Mouse (Mus musculus) regulatory T cell (primary cell): ENCODE measurements around the gene Grm1.

Source experiments
- in situ Hi-C: fragments of 300-600 bp; cut with MboI, MseI; formaldehyde crosslinking; loops from one replicate; pipeline ENCODE4 v1.15.1; 2025; ENCODE audit warnings: high pct_unique_total_duplicates

Gene Grm1

DNA sequence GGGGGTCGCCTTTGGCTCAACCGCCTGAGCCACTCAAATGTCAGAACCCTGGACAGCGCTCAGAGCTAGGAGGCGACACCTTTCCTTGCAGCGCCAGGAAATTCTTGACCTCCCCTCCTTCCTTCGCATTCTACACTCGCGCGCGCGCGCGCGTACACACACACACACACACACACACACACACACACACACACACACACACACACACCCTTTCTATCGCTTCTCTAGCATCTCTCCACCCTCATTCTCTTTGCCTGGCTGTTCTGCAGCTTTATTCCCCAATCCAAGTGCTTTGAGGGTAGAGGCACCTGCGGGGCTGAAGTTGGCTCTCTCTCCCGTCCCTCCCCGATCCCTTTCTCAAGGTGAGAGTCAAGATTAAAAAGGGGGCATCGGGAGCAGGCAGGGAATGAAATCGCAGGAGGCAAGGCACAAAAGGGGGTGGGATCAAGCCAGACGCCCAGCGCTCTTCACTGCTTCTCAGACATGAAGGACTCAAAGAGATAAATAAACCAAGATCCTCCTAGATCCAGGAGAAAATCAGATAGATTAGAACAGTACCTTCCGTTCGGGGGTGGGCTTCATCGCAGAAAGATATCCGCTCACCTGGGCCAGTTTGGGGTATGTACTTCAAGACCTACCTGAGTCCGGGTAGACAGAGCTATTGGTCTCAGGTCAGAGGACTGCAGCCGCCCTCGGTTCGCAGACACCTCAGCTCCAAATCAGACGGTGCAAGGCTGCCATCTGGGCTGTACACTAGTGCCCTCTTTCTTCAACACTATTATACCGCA lies at the start of gene Grm1:
Grm1 (minus strand) TSS at position 746 of the 788 bp plus-strand sequence.
- in situ Hi-C loops: no loop called here

GRCm38 (mm10) chr10:11121781-11122180 lies 39.6 kb upstream of the Grm1 start:
- in situ Hi-C loops: no loop called here

DNA sequence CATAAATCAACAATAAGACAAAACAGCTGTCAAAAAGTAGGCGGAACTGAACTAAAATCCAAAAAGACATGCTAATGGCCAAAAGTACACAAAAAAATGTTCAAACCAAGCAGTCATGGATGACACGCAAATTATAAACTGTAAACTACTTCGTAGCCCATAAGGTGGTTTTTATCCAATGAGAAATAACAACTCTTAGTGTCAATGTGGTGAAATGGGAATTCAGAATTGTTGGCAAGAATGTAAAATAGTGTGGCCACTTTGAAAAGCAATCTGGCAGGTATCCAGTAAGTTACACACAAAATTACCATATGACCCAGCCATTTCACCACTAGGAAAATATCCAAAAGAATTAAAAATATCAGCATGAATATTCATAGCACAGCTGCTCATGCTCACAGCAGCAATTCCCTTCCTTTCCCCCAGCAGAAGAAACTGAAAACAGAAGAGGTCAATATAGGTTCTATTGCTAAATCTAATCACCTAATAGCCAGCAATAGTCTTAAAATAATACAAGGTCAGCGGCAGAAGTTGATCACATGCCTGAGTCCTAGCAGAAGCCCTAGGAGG lies 16.4 kb upstream of the Grm1 start:
- in situ Hi-C loops: no loop called here

- in situ Hi-C loops: no loop called here
Measured at GRCm38 (mm10) chr10:11086348-11086747, 4.2 kb upstream of the Grm1 start.

- in situ Hi-C loops: no loop called here
Measured at GRCm38 (mm10) chr10:11080725-11081610, 1.2 kb downstream of the Grm1 start.

DNA sequence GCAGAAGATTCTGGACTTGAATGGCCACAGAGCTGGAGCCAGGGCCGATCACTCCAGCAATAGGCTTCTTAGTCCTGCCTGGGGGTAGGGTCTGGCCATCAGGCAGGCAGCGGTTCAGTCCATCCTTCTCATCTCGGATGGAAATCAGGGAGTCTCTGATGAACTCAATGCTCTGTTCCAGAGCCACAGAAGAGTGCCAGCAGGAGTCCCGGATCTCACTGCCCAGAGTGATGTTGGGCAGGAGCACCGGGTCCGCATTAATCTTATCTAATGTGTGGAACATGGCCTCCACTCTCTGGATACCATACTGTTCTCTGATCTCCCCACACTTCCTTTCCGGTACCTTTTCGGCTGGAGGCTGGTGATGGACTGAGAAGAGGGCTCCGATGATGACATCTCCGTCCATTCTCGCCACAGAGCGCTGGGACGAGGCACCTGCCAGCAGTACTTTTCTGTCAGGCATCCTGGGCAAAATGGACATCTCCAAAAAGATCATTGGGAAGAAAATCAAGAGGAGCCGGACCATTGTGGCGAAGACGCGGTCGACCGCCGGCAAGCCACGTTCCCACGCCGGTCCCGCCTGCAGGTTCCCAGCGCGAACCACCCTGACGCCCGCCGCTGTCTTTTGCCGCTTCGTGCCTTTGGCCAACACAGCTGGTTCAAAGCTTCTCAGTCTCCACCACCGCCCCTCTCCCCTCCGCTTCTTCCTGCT lies 2.0 kb downstream of the Grm1 start:
- in situ Hi-C loops: no loop called here

DNA sequence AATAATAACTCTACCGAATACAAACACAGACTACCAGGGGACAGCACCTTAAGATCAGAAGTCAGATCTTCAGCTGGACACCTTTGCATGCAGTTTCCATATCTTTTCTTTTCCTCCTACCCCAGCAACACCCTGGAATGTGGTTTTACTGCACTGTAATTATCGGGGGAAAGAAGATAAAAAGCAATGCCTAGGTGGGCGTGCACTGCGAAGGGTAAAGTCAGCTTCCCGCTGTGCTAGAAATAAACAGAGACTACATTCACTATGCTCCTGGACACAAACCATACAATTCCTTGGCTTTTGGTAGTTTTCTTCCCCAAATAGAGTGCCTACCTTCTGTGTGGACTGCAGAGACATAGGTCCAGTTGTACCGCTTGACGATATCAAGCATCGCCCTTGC lies 2.6 kb downstream of the Grm1 start:
- in situ Hi-C loops: no loop called here

DNA sequence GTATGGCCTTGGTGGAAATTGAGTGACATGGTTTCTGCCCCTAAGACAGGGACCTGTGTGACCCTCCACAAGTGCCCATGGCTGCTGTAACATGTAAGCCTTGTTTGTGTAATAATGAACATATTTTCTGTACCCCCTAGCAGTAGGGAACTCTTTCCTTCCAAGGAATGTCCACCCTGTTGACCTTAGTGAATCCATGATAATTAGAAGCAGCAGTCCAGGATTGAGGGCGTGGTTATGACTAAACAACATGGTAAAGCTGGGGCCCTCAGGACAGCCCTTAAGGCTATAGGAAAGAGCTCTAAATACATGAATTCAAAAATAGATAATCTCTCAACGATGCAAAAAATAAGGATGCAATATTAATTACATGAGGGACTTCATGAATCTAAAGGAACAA lies 17.0 kb downstream of the Grm1 start:
- in situ Hi-C loops: no loop called here

GRCm38 (mm10) chr10:11061318-11062071 lies 20.7 kb downstream of the Grm1 start:
- in situ Hi-C loops: no loop called here

- in situ Hi-C loops: loop anchor here (10.0 kb wide), 1 partner anchor 265 kb away; no protein-coding TSS in a partner anchor
Measured at GRCm38 (mm10) chr10:11049361-11049760, 32.8 kb downstream of the Grm1 start.

DNA sequence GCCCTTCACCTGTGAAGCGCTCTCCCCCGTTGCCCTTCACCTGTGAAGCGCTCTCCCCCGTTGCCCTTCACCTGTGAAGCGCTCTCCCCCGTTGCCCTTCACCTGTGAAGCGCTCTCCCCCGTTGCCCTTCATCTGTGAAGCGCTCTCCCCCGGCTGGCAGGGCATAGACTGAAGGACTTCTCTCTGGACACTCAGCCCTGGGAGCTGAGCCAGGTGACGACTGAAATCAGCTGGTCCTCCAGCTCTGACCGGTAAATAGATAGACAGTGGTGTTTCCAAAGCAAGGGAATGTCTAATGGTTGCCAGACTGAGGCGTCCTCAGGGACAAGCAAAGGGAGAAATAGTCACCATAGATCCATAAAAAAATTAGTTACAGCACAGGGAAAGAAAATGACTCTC lies 36.7 kb downstream of the Grm1 start:
- in situ Hi-C loops: loop anchor here (10.0 kb wide), 1 partner anchor 269 kb away; no protein-coding TSS in a partner anchor

DNA sequence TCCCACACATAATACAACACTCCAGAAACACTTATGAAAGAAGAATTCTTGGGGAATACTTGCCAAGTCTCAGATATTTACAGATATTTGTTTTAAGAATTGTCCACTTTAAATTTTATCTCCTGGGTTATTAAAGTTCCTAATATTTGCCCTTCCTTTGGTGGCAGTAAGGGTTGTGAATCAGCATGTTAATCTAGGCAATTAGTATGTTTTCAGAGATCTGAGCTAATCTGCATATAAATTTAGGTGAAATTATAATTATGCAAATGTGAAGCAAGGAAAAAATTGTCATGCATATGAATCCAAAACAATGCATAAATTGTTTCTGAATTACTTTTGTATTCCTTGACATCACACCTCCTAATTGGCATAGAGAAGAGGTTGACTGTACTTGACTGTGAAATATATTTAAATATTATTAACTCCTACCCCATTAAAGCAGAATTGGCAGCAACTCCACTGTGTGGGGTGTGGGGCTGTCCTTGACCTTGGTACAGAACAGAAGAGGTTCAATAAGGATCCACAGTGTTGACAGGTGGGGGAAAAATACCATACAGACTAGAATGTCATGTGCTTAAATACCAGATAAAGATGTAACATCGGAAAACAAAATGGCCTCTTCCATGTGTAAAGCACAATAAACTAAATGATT lies 37.6 kb downstream of the Grm1 start:
- in situ Hi-C loops: loop anchor here (10.0 kb wide), 1 partner anchor 270 kb away; no protein-coding TSS in a partner anchor

- in situ Hi-C loops: no loop called here
Measured at GRCm38 (mm10) chr10:11039323-11039722, 42.8 kb downstream of the Grm1 start.

DNA sequence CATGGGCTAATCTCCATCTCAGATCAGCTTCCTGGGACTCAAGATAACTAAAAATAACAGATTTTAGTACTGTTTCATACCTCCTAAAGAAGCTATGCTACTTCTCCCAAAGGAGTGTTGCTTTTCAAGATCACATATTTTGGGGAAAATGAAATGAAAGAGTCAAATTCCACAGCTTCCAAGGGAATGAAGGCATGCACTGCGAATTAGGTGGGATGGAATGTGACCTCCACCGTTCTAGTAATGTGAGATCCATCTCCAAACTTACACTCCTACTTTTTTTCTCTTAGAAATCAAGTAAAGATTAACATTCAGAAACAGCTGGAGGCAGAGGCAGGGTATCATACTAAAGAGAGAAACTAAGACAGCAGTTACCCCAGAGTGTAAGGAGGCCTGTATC lies 49.9 kb downstream of the Grm1 start:
- in situ Hi-C loops: no loop called here

- in situ Hi-C loops: no loop called here
Measured at GRCm38 (mm10) chr10:11025764-11026518, 56.2 kb downstream of the Grm1 start.

DNA sequence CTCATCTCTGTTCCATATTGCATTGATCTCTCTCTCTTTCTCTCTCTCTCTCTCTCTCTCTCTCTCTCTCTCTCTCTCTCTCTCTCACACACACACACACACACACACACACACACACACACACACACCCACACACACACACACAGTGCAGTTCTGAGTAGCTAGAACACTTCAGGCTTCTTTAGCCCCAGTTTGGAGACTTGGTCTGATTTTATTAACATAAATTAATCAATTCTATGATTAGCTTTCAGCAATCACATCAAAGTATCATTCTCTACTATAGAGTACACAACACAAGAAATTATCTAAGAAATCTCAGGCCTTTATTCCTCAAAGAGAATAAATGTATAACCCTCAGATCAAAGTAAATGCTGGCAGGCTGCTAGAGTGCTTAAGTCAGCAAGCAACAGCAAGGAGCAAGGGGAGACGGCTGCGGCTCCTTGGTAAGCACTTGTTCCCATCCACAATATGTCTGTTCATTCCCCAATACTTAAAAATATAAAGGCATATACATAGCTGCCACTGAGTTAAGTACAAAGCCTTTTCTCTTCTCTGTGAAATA lies 63.1 kb downstream of the Grm1 start:
- in situ Hi-C loops: no loop called here

- in situ Hi-C loops: no loop called here
Measured at GRCm38 (mm10) chr10:11013653-11014052, 68.5 kb downstream of the Grm1 start.

DNA sequence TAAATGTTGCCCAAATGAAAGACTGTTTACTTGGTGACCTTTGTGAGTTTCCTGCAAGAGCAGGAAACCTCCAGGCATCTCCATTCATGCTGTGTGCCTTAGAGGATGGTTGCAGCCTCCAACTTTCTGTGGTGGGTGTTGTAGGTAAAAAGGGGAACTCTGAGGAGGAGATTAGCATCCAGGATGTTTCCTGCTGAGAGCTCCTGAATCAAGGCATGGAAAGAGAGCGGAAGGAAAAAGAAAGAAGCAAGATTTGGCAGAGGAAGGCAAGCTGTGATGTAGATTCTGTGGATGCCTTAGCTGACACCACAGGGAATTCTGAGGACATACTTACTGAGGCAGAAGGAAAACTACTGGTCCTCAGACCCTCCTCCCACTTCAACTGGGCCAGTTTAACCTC lies 85.4 kb downstream of the Grm1 start:
- in situ Hi-C loops: no loop called here

GRCm38 (mm10) chr10:10991708-10992107 lies 90.4 kb downstream of the Grm1 start:
- in situ Hi-C loops: no loop called here
